In genomic region chr19:46913626-46914025, GRCm38 (mm10) we compare ENCODE assay signal across 25 mouse cellular contexts.
A peak's percentile ranks its signal among the peaks of the same experiment; 100 is the strongest.
DNase-seq lines count a peak whose midpoint lies in the region; ATAC-seq and TF ChIP-seq lines count a peak whose summit lies in the region.
"Had no signal": no experiment of that assay in that cellular context is flagged by ENCODE, and none has a peak within 500 bp of the region (broad histone marks: within the 10 kb centered on the region; RNA-seq: fewer than 3 reads in every experiment).

No protein-coding gene starts in this region.

- H3K9ac ChIP-seq in kidney, embryonic 16.5 days (replicated peaks; ENCODE audit: low read length) = no peak overlapping the region
- H3K9ac ChIP-seq in liver, adult 2 months (ENCODE audit: low read depth, low read length) = no peak overlapping the region
- H3K9ac ChIP-seq in liver, embryonic 11.5 days (ENCODE audit: low read depth, low read length) = no peak overlapping the region
- H3K9ac ChIP-seq: embryonic facial prominence, embryonic 12.5 days; forebrain, embryonic 13.5 days had no signal

- H3K4me2 ChIP-seq in kidney, embryonic 16.5 days (replicated peaks; ENCODE audit: low read depth, low read length) = no peak overlapping the region
- H3K4me2 ChIP-seq in liver, embryonic 11.5 days = no peak overlapping the region
- H3K4me2 ChIP-seq: embryonic facial prominence, embryonic 12.5 days; forebrain, embryonic 13.5 days had no signal

- no peak for TF ChIP-seq POLR2A in liver, adult 2 months (IDR thresholded peaks at IDR 0.05; ENCODE audit: extremely low read depth, insufficient read depth, low read length)

- peaks cover 15% of the 10 kb centered on the region for H3K4me1 ChIP-seq in kidney, embryonic 16.5 days (ENCODE audit: insufficient read depth, low read length)
- peaks cover 14% of the 10 kb centered on the region for H3K4me1 ChIP-seq in liver, adult 2 months (ENCODE audit: control insufficient read depth, insufficient read depth, low read length)
- peaks cover 10% of the 10 kb centered on the region for H3K4me1 ChIP-seq in liver, embryonic 11.5 days (replicated peaks; ENCODE audit: control insufficient read depth, insufficient read depth, low read length)

- peaks cover 4% of the 10 kb centered on the region; the same call in 1 of the 2 replicates for H3K79me2 ChIP-seq in liver, adult 2 months (ENCODE audit: control insufficient read depth, insufficient read depth, low read length)

- no peaks in the 10 kb centered on the region for H3K9me3 ChIP-seq in kidney, embryonic 16.5 days (ENCODE audit: low read length)
- no peaks in the 10 kb centered on the region for H3K9me3 ChIP-seq in liver, embryonic 11.5 days (ENCODE audit: control insufficient read depth, low read length)
- H3K9me3 ChIP-seq: embryonic facial prominence, embryonic 10.5 days; embryonic facial prominence, embryonic 12.5 days; forebrain, embryonic 13.5 days; G1E had no signal

- no peak overlapping the region for H3K4me3 ChIP-seq in kidney, embryonic 16.5 days (ENCODE audit: low read length)
- no peak overlapping the region for H3K4me3 ChIP-seq in liver, adult 2 months (ENCODE audit: insufficient read depth, low read depth, low read length)
- H3K4me3 ChIP-seq in liver, embryonic 11.5 days (ENCODE audit: low read depth, low read length) = no peak overlapping the region
- H3K4me3 ChIP-seq: embryonic facial prominence, embryonic 10.5 days; embryonic facial prominence, embryonic 12.5 days; forebrain, embryonic 13.5 days had no signal

- no peak overlapping the region for H3K27ac ChIP-seq in kidney, embryonic 16.5 days (ENCODE audit: low read length)
- peak overlapping the region; percentile 51; the same call in 1 of the 2 replicates for H3K27ac ChIP-seq in liver, adult 2 months (replicated peaks; ENCODE audit: insufficient read depth, low read depth, low read length)
- H3K27ac ChIP-seq in liver, embryonic 11.5 days (ENCODE audit: low read depth, low read length) = no peak overlapping the region
- H3K27ac ChIP-seq: embryonic facial prominence, embryonic 10.5 days; embryonic facial prominence, embryonic 12.5 days; forebrain, embryonic 13.5 days had no signal

- ATAC-seq in kidney, embryonic 16.5 days (ENCODE audit: low FRiP score, low TSS enrichment) = no peak
- ATAC-seq in liver, embryonic 11.5 days (replicated peaks; ENCODE audit: low FRiP score) = no peak
- ATAC-seq: activated CD4-positive, CD25-positive, alpha-beta regulatory T cell, adult 4 months; CD4-positive, CD25-positive, alpha-beta regulatory T cell, adult 4 months; forebrain, embryonic 13.5 days; Patski had no signal

- WGBS in kidney, embryonic 16.5 days = 93% methylated on average over 11 of the region's 11 CpGs
- WGBS in liver, adult 2 months = 53% methylated on average over 11 of the region's 11 CpGs
- 93% methylated on average over 11 of the region's 11 CpGs for WGBS in liver, embryonic 11.5 days

- DNase-seq in kidney, adult 18-20 months = peak; percentile 36
- DNase-seq in kidney, postnatal 10 days = no peak
- peak; percentile 25 to 39 for DNase-seq in kidney, adult 8-10 months
- no peak for DNase-seq in kidney, postnatal 4 days
- DNase-seq in kidney, postnatal 36 days = peak; percentile 36 to 49
- DNase-seq in liver, adult 2 months (ENCODE audit: extremely low read depth, low read depth, low spot score) = peak; percentile 72
- DNase-seq in liver, embryonic 11.5 days (ENCODE audit: low spot score) = no peak
- DNase-seq: adrenal gland, adult 8-10 months; adrenal gland, postnatal 14 days; adrenal gland, postnatal 36 days; B cell, adult 2 months; cerebellum, adult 11-12 months; cerebellum, adult 2 months; cerebellum, adult 9-10 months; cerebellum, postnatal 10 days; cerebellum, postnatal 25 days had no signal

- H3K27me3 ChIP-seq in kidney, embryonic 16.5 days (ENCODE audit: insufficient read depth, low read length) = no peaks in the 10 kb centered on the region
- H3K27me3 ChIP-seq in liver, adult 2 months (ENCODE audit: control insufficient read depth, insufficient read depth, low read length) = no peaks in the 10 kb centered on the region
- H3K27me3 ChIP-seq in liver, embryonic 11.5 days (replicated peaks; ENCODE audit: control insufficient read depth, insufficient read depth, low read length) = no peaks in the 10 kb centered on the region
- H3K27me3 ChIP-seq: CH12.LX; embryonic facial prominence, embryonic 12.5 days; forebrain, embryonic 13.5 days; Patski had no signal

- no peak for TF ChIP-seq CTCF in liver, adult 2 months (IDR thresholded peaks at IDR 0.05; ENCODE audit: low read depth, low read length)

- no peaks in the 10 kb centered on the region for H3K36me3 ChIP-seq in kidney, embryonic 16.5 days (ENCODE audit: insufficient read depth, low read length)
- H3K36me3 ChIP-seq in liver, adult 2 months (ENCODE audit: control insufficient read depth, insufficient read depth, low read length) = no peaks in the 10 kb centered on the region
- no peaks in the 10 kb centered on the region for H3K36me3 ChIP-seq in liver, embryonic 11.5 days (ENCODE audit: control insufficient read depth, insufficient read depth, low read length)
- H3K36me3 ChIP-seq: embryonic facial prominence, embryonic 12.5 days had no signal

Comparison
In these comparisons a context has a peak if more than half of its experiments do, and no peak if none do; other contexts are left out.
1. DNase-seq: peak in kidney, adult 18-20 months (single experiment), kidney, adult 8-10 months (2 of 2), kidney, postnatal 36 days (2 of 2) and liver, adult 2 months (single experiment); none in kidney, postnatal 10 days (single experiment), kidney, postnatal 4 days (0 of 2) and liver, embryonic 11.5 days (single experiment).